Mouse (Mus musculus) induced T-regulatory cell, adult 2 months (primary cell): ENCODE results near the gene Ppp6r3.

Experiments
- DNase-seq: peaks from one replicate; pipeline ENCODE4 v3.0.0-alpha.2; 2012; ENCODE audit warnings: low read depth

The Ppp6r3 gene

GRCm38 (mm10) chr19:3431969-3432368 is 143.6 kb downstream of the Ppp6r3 start:
- no peak for DNase-seq

DNA sequence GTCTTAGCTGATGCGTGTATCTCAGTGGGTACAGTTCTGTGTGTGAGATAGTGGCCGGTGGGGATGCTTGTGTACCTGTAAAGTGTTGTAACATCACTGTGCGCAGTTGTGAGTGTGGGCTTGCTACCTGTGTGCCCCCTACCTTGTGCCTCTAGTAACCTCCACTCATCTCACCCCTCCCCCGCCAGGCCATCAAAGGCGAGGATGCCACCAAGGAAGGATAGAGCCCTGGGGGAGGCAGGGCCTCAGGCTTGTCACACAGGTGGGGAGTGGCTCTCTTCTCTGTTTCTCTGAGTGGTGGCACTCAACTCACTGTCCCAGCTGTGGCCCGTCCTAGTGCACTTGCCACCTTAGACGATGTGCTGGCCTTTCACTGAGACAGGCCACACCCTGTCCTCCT is 144.5 kb downstream of the Ppp6r3 start:
- no peak for DNase-seq

- DNase-seq: no peak
Observed at GRCm38 (mm10) chr19:3429156-3429816, 146.3 kb downstream of the Ppp6r3 start.

DNA sequence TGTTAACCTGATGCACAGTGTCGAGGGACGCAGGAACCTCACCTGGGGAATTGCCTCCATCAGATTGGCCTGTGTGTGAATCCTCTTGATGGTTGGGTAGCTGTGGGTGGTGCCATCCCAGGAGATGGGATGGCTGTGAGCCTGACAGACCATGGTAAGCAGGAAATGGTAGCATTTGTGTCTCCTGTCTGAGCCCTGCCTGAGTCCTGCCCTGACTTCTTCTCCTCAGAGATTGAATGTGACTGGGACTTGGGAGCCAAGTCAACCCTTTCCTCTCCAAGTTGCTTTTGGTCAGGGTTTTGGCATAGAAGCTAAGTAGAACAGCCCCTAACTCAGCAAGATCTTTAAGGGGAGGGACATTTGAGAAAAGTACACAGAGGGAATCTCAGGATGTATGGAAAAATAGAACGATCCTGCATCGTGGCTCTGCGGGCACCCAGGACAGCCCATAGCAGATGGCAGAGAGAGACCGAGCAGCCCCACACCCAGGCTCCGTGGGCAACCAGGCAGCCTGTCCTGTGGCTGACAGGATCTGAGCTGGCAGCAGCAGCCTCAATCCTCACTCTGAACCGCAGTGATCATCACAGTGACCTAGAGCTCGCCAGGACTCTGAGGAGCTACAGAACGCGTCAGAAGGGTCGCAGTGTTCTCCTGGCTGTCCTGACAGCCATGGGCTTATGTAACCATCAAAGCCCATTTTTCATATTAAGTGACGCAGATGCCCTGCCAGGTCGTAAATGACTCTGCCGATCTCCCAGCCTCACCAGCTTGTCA is 147.3 kb downstream of the Ppp6r3 start:
- DNase-seq: no peak

GRCm38 (mm10) chr19:3424214-3424613 is 151.3 kb downstream of the Ppp6r3 start:
- DNase-seq: no peak

- DNase-seq: no peak
Observed at GRCm38 (mm10) chr19:3422981-3423380, 152.6 kb downstream of the Ppp6r3 start.

- no peak for DNase-seq
Observed at GRCm38 (mm10) chr19:3422488-3422887, 153.1 kb downstream of the Ppp6r3 start.

GRCm38 (mm10) chr19:3419251-3419650 is 156.3 kb downstream of the Ppp6r3 start:
- no peak for DNase-seq

- no peak for DNase-seq
Observed at GRCm38 (mm10) chr19:3414268-3414733, 161.2 kb downstream of the Ppp6r3 start, which contains the start of gene Gal. Gene Gal (minus strand): TSS chr19:3414544.

DNA sequence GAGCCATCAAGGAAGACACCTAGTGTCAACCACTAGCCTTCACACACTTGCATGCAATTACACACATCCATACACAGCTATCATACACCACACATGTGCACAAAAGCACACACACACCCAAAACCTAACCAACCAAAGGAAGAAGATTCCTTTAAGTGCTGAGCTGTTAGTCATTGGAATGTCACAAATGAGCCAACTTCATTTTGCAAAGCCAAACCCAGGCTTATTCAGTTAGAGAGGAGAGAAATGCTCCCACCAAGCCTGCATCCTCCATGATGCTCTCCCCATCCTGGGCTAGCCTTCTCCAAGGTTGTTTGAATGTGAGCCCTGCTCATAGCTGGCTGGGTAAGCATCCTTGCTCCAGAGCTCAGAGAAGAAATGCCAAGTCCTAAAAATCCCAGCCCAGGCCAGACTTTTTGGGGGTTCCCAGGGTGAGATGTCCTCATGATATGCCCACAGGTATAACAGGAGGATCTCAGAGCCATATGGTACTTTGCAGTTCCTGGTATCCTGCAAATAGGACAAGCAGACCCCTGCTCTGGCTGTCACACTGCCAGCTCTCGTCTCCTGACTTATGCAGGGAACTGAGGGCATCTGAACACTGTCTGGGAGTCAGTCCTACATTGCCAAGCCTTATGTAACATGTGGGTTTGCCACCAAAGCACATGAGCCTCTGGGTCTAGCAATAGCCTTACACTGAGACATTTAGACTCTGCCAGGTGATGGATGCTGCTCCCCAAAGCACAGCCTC is 169.8 kb downstream of the Ppp6r3 start:
- DNase-seq: no peak
